Mouse (Mus musculus) gastrocnemius, postnatal 4 days (tissue): ENCODE results near the gene Gm28036. TPM values are rescaled to one million over a fixed set of nuclear protein-coding genes. Genes with fewer than 3 reads are reported as not detected.

Source experiments
- total RNA-seq, 2 experiments: library from RNA; stranded (reverse); gene quantifications; 2 replicates each; pipeline ENCODE4 v1.2.3; 2021

Gm28036 gene
- total RNA-seq, 2 experiments from 2014 or later: 19.6 to 21.3 TPM

Other genes with a start within 250 kb of the Gm28036 start
- gene Uqcc1, start 196.8 kb downstream of the Gm28036 start, total RNA-seq: 10 to 100 TPM; 75.1 to 80.2 TPM
- gene Gm15557, start 186.4 kb downstream of the Gm28036 start, total RNA-seq: not detected
- under 1 TPM; 0.10 to 0.15 TPM for gene Gdf5, start 181.7 kb downstream of the Gm28036 start, total RNA-seq
- gene Cep250, start 170.6 kb downstream of the Gm28036 start, total RNA-seq: 10 to 100 TPM; 19.0 to 22.7 TPM
- under 1 TPM; 0.23 to 0.59 TPM for gene 6430550D23Rik, start 119.1 kb downstream of the Gm28036 start, total RNA-seq
- gene Ergic3, start 119.0 kb downstream of the Gm28036 start, total RNA-seq: 10 to 100 TPM; 92.9 to 98.5 TPM
- gene Fer1l4, start 74.1 kb downstream of the Gm28036 start, total RNA-seq: not detected
- 1 to 10 TPM in 1 of 2 experiments, under 1 TPM in 1; 0.49 to 1.1 TPM for gene Spag4, start 61.9 kb downstream of the Gm28036 start, total RNA-seq
- 10 to 100 TPM; 19.1 to 20.9 TPM for gene Cpne1, start 15.1 kb downstream of the Gm28036 start, total RNA-seq
- 10 to 100 TPM; 25.3 to 27.4 TPM for gene Rbm12, start 15.1 kb downstream of the Gm28036 start, total RNA-seq
- 100 to 1,000 TPM; 215 to 232 TPM for gene Romo1, start 16.9 kb upstream of the Gm28036 start, total RNA-seq
- gene Nfs1, start 17.1 kb upstream of the Gm28036 start, total RNA-seq: 10 to 100 TPM; 35.2 to 35.3 TPM
- 100 to 1,000 TPM; 246 to 293 TPM for gene Rbm39, start 53.1 kb upstream of the Gm28036 start, total RNA-seq
- gene Phf20, start 69.4 kb upstream of the Gm28036 start, total RNA-seq: 10 to 100 TPM; 39.1 to 41.4 TPM
- gene Cnbd2, start 185.2 kb upstream of the Gm28036 start, total RNA-seq: 1 to 10 TPM; 2.8 to 2.9 TPM
- 10 to 100 TPM; 63.7 to 76.2 TPM for gene Scand1, start 185.6 kb upstream of the Gm28036 start, total RNA-seq